Mouse (Mus musculus) megakaryocyte, adult 5-6 weeks (primary cell): ENCODE results near the gene Cd300a. TPM values are rescaled to one million over a fixed set of nuclear protein-coding genes. Genes with fewer than 3 reads are reported as not detected.

Experiments
- ATAC-seq: 2 replicates; pipeline ENCODE4 v1.8.0; 2016; ENCODE audit warnings: mild to moderate bottlenecking, inconsistent platforms; ENCODE audit not compliant: poor library complexity, severe bottlenecking
- total RNA-seq, 2 experiments: library from RNA; stranded (forward) in 1 of 2; stranded (reverse) in 1 of 2; fragments of 153-499, 151-499 nt in 1 of 2; fragments of 221-1000, 200-1000 nt in 1 of 2; gene quantifications; 2 replicates each; pipeline versions ENCODE4 v1.2.3 to v1.2.4; 2015 to 2017

The Cd300a gene
- total RNA-seq, 2 experiments from 2014 or later: 38.1 to 83.8 TPM

DNA sequence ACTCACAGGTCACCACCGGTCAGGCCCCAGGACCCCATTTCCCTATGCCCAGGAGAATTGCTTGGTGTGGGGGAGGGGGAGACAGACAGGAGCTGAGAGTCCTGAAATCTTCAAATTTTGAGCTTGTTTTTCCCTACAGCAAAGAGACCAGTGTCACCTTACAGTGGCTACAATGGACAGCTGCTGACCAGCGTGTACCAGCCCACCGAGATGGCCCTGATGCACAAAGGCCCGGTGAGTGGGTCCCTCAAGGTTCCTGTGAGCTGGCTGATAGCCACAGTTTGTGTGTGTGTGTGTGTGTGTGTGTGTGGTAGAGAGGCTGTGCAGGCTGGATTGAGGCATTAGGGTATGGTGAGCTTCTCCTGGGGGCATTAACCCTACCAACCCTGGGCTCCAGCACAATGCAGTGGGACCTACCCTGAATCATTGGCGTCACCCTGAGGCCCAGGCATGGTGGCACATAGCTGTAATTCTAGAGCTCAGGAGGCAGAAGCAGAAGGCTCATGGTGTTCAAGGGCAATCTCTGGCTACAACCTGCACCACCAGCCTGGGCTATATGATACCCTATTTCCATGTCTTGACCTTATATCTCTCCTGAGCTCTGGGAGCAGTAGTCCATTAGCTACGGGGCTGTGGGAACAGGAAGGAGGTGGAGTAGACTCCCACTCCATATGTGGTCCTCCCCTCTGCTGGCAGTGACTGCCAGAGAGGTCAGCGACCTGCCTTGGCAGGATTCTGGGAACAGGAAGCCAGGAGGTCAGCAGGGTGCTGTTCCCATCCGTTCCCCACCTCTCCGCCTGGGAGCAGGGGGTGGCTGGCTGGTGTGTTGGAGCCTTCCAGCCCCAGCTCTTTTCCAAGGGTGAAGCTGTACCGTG lies 23.1 kb upstream of the Cd300a start:
- no peak for ATAC-seq

DNA sequence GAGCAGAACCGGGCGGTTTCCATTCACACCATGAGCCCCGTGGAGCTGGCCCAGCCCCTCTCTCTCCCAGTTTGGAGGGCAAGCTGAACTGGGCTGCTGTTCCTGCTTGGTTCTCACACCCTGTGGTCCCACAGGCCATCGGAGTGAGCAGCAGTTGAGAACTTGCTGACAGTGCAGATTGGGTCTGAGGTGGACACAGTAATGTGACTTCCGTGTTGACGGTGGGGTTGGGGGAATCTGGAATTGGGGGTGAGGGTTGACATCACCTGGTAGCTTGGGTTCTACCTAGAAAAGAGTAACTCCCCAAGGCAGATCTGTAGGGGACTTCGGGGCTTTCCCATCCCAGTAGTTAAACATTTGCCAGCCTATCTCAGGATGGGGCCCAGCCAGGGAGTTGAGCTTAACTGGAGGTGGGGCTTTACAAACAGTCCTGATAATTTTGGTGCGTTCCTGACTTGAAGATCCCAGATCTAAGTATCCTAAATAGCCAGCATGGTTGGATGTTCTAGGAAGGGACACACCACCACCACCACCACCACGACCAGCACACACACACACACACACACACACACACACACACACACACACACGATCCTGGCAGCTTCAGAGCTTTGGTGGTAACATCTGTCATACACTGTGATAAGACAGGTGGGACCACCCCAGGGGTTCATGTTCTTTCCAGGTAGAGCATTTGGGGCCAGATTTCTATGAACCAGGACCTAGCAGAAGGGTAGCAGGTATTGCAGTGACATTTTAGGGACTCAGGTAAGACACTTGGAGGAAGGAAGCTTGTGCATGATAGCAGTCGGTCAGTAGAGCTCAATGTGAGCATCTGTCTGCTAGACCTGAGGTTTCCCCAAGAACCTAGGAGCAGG lies 22.2 kb upstream of the Cd300a start:
- ATAC-seq: no peak

DNA sequence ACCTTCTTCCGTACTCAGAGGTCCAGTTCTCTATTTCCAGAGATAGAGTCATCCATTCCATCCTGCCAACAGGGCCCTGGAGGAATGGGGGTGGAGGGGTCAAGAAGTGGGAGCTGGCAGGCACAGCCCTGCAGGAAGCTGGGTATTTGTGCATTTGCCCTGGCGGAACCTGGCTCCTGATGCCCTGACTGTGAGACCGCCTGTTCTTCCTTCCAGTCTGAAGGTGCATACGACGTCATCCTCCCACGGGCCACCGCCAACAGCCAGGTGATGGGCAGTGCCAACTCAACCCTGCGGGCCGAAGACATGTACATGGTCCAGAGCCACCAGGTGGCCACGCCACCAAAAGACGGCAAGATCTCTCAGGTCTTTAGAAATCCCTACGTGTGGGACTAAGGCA lies 21.6 kb upstream of the Cd300a start:
- no peak for ATAC-seq

DNA sequence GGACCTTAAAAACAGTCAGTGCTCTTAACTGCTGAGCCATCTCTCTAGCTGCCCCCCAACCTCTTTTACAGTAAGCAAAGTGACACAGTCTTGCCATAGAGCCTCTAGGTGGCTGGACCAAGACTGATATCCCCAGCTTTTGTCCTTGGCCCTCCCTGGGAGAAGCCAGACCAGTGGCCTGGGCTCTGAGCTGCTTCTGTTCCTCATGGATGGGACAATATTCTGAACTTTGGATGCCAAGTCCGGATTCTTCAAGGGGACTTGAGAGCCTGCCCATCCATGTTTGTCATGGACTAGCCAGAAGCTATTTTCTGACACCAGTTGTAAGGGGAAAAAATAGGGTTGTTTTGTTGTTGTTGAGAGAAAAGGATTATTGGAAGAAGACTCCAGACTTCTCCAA lies 20.1 kb upstream of the Cd300a start:
- ATAC-seq: no peak

DNA sequence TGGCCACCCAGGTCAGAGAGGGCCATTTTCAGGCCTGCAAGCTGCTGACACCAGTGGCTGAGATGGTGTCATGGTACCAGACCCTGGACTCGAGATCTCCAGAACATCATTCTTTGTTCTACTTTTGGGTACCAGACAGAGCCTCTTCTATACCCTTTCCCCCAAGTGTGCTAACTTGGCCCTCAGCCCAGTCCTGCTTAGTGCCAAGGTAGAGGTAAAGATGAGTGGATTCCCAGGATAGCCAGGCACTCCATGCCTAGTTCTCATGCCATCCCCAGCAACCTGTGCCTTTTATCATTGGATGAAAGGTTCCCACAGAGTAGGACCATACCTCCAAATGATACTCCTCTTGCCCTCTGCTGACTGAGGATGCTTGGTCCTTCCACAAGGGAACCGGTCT lies 18.3 kb upstream of the Cd300a start:
- no peak for ATAC-seq

DNA sequence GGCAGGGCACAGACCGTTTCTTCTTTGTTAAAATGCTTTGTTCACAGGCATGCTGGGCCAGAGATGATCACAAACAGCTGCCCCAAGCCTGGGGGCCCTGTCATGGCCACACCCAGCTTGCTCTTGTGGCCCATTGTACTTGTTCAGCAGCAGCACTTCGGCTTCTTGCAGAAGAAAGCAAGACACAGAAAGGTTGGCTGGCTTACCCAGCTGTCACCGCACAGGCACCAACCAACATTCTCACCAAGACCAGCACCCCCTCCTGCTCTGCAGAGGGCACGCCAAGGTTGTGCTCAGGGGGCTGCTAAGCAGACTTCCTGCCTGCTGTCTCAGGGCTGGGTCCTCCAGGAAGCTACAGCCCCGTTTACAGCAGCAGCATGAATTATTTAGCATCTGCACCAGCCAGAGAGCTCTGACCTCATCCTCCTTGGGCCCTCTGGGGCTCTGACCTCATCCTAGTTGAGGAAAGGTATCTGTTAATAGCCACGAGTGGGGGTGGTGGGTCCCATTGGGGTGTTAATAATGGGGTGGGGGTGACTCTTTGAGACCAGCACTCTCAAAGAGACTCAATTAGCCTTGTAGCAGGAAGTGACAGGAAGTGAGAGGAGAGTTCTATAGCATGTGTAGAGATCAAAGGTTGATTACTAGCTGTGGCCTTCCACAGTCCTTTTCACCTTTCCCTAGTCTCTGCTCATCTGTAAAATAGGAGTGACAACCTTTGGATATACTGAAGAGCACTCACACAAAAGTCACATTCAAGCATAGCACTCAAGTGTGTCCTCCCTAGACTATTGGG lies 16.6 kb upstream of the Cd300a start:
- peak; percentile 43 for ATAC-seq

DNA sequence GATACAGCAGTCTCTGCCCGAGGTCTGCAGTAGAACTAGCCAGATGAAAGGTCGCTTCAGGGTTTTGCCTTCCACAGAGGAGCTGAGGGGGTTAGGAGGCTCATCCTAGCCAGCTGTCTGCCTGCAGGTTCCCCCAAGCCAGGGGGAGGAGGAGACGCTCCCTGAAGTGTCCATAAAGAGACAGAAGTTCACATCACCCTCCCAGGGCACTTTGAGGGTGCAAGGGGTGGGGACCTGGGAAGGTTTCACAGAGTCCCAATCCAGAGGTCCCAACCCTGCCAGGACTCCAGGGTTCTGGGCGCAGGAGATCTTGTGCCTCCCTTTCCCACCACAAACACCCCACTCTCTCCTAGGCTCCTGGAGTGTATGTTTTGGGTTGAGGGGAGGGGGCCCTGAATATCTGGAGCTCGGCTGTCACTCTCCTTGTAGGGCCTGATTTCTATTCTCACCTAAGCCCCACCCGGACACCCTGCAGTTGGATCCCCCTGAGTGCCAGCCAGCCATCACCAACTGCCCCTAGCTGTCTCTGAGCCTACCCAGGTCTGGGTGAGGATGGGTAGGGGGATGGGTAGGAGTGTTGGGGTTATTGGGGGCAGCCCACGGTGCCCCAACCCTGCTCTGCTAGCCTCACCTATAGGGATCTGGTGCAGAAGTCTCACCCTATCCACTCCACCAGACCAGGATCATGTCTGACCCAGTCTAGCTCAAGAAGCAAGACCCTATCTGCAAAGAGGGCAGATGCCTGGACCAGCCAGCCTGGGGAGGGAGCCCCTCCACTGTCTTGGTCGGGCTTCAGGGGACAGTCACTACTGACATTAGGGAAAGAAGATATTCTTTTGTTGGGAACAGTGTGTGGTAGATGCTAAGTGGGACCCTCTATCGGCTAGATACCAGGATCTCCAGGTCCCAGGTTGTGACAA lies 15.4 kb upstream of the Cd300a start:
- ATAC-seq: no peak

DNA sequence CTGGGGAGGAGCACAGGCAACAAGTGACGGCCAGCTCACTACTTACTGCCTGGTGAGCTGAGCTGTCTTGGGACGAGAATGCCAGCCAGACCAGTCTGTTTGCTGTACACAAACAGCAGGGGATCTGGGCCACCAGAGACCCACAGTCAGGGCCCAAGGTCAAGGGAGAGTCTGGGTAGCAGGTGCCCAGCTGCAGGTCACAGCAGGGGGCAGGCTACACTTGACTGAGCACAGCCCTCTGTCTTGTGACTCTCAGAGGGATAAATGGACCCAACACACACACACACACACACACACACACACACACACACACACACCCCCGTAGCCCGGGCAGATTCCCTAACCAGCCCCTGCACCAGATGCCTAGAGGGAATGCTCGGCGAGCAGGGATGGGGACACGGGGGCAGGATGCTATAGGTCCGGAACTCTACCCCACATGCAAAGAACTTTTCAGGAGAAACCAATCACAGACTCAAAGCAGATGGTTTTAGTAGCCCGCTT lies 14.5 kb upstream of the Cd300a start:
- no peak for ATAC-seq

DNA sequence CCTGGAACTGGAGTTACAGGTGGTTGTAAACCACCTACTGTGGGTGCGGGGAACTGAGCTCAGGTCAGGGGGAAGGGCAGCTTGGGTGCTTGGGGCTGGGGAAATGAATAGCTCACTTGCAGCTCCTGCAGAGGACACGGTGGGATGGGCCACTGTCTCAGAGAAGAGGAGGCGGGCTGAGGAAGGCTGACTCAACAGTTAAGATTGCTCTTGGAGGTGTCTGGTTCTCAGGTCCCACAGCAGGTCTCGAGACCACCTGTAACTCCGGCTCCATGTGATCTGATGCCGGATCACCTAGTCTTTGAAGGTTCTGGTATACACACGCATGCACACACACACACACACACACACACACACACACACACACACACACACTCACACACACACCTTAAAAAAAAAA lies 13.7 kb upstream of the Cd300a start:
- no peak for ATAC-seq

DNA sequence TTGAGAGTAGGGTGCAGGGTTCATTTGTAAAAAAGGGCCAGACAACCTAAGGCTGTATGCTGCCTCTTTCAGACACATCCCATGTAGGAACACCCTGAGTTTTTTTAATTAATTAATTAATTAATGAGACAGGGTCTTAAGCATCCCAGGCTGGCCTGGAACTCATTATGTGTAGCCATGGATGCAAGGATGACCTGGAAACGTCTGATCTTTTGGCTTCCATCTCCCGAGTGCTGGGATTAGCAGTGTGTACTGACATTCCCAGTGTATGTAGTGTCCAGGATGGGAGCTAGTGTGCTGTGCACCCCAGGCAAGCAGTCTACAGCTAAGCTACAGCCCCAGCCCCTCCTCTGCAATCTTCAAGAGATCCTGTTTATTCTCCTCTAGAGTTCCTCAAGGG lies 13.2 kb upstream of the Cd300a start:
- no peak for ATAC-seq

DNA sequence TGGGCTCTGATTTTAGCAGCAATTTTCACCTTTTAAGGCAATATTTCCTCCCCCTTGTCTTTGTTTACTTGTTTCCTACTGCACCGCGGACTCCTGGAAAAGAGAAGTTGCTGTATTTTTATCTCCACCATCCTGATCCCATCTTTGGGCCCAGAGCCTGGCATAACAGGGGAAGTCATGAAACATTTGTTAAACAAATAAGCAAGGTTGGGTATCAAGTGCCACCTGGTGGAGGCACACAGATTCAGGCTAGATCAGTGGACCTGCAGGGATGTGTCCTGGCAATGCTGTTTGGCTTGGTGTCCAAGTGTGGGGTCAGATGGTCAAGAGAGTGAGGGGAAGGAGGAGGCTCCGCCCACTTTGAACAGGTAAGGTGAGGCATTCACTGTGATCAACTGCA lies 12.7 kb upstream of the Cd300a start:
- 0 out of 2 replicates have a peak, but pooled peaks have one; percentile 17 for ATAC-seq

DNA sequence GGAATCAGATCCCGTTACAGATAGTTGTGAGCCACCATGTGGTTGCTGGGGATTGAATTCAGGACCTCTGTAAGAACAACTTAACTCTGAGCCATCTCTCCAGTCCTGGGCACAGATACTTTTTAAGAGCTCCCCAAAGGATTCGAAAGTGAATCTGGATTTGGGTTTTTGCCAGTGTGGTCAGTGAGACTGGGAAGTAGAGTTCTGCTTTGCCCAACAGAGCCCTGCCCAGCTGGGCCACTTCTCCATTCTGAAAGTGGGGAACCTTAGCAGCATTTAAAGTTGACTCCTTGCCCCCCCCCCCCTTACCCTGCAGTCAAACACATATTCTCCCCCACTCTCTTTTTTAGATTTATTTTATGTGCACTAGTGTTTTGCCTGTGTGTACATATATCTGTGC lies 10.2 kb upstream of the Cd300a start:
- ATAC-seq: peak; percentile 79

DNA sequence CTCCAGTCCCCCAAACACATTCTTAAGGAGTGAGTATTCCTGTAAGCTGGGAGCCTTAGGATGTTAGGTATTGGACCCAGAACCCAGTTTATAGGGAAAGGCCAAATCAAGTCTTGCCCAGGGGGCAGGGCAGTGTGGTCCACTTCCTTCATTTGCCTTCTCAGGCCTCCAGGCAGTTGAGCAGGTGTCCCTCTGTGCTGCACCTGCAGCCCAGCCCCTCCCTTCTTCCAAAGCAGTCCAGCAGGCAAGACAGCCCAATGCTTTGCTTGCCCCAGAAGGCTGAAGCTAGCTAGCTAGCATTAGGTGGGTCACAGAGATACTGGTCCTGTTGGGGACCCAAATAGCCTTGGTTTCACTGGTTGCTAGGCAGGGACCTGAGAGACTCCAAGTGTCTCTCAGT lies 9.7 kb upstream of the Cd300a start:
- ATAC-seq: no peak

DNA sequence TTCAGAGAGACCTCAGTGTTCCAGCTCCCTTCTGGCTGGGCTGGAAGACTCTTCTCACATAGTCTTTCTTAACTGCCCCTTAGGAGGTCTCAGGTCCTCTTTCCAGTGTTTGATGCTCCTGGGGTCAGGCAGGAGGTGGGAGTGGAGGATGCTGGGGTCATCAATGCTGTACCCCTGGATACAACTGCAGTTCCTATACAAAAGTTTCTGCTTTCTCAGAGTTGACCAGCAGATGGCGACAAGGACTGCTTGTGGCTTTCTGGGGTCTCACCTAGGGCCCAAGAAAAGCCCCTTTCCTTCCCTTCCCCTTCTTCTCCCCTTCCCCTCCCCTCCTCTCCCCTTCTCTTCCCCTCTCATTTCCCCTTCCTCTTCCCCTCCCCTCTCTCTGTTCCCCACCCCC lies 9.3 kb upstream of the Cd300a start:
- peak; percentile 23 for ATAC-seq

DNA sequence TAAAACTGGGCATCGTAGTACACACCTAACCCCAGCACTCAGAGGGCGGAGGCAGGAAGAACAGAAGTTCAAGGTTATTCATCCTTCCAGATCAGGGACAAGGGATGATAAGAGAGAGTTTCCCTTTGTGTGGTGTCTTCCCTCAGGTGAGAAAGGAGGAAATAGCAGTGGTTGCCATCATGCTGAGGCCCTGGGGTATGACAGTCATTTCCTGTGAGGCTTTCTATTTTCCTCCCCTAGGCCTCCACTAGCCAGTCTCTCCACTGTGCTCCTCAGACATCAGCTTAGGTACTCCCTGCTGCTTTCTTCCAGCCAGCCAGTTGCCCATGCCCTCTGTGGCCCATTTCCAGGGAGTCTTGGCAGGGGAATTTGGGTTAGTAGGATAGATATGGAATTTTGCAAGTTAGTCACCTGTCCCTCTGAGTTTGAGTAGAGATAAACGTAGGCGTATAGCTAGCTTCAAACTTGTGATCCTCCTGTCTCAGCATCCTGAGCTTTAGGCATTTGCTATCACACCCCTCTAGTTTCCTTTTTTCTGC lies 6.5 kb upstream of the Cd300a start:
- peak; percentile 41 for ATAC-seq

DNA sequence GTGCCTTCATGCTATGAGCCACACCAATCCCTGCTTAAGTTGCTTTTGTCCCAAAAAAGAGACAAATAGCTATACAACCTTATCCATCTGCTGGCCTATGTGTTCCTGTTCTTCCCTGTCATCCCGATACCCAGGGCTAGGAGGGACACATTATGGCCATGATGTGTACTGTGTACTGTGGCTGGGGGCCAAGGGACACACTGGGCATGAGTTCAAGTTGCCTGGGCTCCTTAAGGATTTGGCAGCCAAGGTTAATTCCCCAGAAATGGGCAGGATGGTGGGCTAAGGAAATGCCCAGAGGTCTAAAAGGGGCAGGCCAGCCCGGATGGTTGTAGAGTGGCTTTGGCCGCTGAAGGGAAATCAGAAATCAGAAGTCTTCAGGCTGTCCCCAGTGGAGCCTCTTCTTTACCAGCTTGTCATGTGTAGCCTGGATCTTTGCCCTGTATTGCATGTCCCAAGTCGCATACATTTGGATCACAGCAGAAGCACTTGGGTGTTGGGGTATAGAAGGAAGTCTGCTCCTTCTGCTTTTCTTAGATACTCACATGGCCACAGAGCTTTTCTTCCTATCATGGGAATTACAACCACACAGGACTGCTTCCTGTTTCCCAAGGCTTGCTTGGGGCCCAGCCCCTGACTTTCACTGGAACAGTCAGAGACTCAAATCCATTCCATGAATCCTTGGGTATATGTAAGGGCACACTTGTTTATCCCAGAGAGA lies 5.3 kb upstream of the Cd300a start:
- ATAC-seq: peak; percentile 63

DNA sequence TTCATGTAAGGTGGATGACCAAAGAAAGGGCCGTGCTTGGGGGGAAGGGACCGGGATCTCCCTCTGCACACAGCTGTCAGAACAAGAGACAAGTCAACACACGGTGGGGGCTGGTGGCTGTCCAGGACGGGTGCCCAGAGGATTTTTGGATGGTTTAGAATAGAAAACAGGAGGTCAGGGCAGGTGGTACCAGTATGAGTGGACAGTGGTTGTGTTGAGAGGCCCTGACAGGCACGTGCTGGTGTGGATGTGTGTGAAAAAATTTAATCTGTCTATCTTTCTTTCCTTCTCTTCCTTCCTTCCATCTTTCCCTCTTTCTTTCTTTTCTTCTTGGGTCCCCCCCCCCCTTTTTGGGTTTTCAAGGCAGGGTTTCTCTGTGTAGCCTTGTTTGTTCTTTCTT lies 701 bp downstream of the Cd300a start:
- ATAC-seq: no peak

DNA sequence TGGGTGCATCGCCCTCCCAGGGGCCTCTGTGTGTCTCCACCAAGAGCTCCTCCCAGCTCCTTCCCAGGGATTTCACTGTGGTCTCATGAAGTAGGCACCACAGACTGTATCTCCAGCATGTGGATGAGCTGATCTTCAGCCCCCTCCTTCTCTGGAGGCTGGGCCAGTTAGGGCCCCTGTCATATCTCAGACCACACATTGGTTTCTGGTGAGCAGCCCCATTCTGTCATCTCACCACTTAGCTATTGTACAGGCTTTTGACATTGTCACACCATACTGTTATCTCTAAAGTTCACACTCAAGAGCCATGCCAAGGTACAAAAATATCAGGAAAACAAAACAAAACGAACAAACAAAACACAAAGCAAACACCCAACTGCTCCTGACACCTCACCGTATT lies 6.2 kb downstream of the Cd300a start:
- ATAC-seq: no peak

DNA sequence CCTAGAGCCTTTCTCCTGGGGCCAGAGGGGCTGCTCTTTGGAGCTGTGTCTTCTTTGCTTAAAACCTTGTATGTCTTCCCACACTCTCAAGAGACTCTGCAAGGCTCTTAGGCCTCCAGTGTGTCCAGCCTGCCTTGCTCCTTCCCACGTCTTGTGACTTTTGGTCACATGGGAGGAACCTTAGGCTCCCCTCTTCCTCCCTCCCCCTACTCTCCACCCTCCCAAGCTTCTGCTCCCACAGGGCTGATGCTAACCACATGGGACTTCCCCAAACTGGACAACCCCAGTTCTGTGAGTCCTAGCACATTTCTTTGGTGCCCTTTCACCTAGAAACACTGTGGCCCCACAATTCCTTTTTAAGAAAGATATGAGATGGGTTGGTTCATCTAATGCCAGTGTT lies 8.2 kb downstream of the Cd300a start:
- peak; percentile 92 for ATAC-seq
